Mouse (Mus musculus): ENCODE measurements at regions not wholly inside any gene's neighbourhood (a gene's known extent, or its start where the extent isn't known, plus 50 kb on each side); places are given as distances from the start of the nearest gene placed in this dataset.

GRCm38 (mm10) chr10:111790911-111791310 is 181.6 kb upstream of the Krr1 start:
- Histone ChIP-seq H3K79me2 (ENCODE audit: control insufficient read depth, insufficient read depth, low read length, poor library complexity) (no peaks in the 10 kb centered on the region), H3K4me3 (ENCODE audit: control insufficient read depth in 1 of 2, insufficient read depth in 1 of 2, low read depth in 2 of 2, low read length in 2 of 2) (no peak overlapping the region), H3K4me1 (ENCODE audit: control insufficient read depth in 1 of 2, insufficient read depth in 2 of 2, low read length in 2 of 2) (no peaks in the 10 kb centered on the region), H3K9me3 (replicated peaks; ENCODE audit: insufficient read depth, low read length) (no peaks in the 10 kb centered on the region), H3K27me3 (ENCODE audit: control insufficient read depth in 1 of 2, insufficient read depth in 2 of 2, low read length in 2 of 2) (peaks cover 0 to 2% of the 10 kb centered on the region in 2 experiments; a peak in 1 of 4 replicates), H3K9ac (ENCODE audit: control insufficient read depth, low read depth, low read length, poor library complexity, severe bottlenecking) (no peak overlapping the region), H3K36me3 (ENCODE audit: control insufficient read depth in 1 of 2, insufficient read depth in 2 of 2, low read length in 2 of 2) (no peaks in the 10 kb centered on the region), H3K27ac (ENCODE audit: control insufficient read depth, low read depth, low read length) (no peak overlapping the region)
- DNase-seq (ENCODE audit: low read depth, low spot score), result no peak
- TF ChIP-seq RAD21 (IDR thresholded peaks at IDR 0.05; ENCODE audit: low read depth, low read length), result no peak
- TF ChIP-seq CTCF (IDR thresholded peaks at IDR 0.05 in 2 of 3, conservative IDR thresholded peaks at IDR 0.05 in 1 of 3; ENCODE audit: control insufficient read depth in 1 of 3, insufficient read depth in 1 of 3, low read depth in 2 of 3, low read length in 3 of 3, poor library complexity in 1 of 3, severe bottlenecking in 1 of 3), result no peak
- no peak for TF ChIP-seq CHD1 (IDR thresholded peaks at IDR 0.05; ENCODE audit: low read depth, low read length)
- no peak for TF ChIP-seq KAT2A (conservative IDR thresholded peaks at IDR 0.05; ENCODE audit: low read depth, low read length)
- TF ChIP-seq MXI1 (IDR thresholded peaks at IDR 0.05; ENCODE audit: low read depth, low read length), result no peak
- no peak for TF ChIP-seq RCOR1 (IDR thresholded peaks at IDR 0.05; ENCODE audit: low read depth, low read length)
- no peak for TF ChIP-seq ZMIZ1 (IDR thresholded peaks at IDR 0.05; ENCODE audit: low read depth, low read length)

GRCm38 (mm10) chr10:111795056-111795455 is 177.4 kb upstream of the Krr1 start:
- no peak overlapping the region for H3K27ac ChIP-seq (ENCODE audit: control insufficient read depth, low read depth, low read length)
- TF ChIP-seq CTCF (IDR thresholded peaks at IDR 0.05 in 2 of 3, conservative IDR thresholded peaks at IDR 0.05 in 1 of 3; ENCODE audit: control insufficient read depth in 1 of 3, insufficient read depth in 1 of 3, low read depth in 2 of 3, low read length in 3 of 3, poor library complexity in 1 of 3, severe bottlenecking in 1 of 3) (no peak), E2F4 (IDR thresholded peaks at IDR 0.05; ENCODE audit: borderline replicate concordance, low read depth, low read length) (no peak), RAD21 (IDR thresholded peaks at IDR 0.05; ENCODE audit: low read depth, low read length) (no peak), POLR2AphosphoS2 (IDR thresholded peaks at IDR 0.05; ENCODE audit: low read length) (no peak), GATA1 (IDR thresholded peaks at IDR 0.05; ENCODE audit: low read depth, low read length) (no peak), TCF12 (IDR thresholded peaks at IDR 0.05; ENCODE audit: low read depth, low read length) (no peak), JUND (IDR thresholded peaks at IDR 0.05; ENCODE audit: low read depth, low read length) (no peak), RCOR1 (IDR thresholded peaks at IDR 0.05; ENCODE audit: low read depth, low read length) (no peak)
- H3K36me3 ChIP-seq (ENCODE audit: control insufficient read depth in 1 of 2, insufficient read depth in 2 of 2, low read length in 2 of 2), result no peaks in the 10 kb centered on the region
- H3K4me1 ChIP-seq (ENCODE audit: control insufficient read depth in 1 of 2, insufficient read depth in 2 of 2, low read length in 2 of 2), result no peaks in the 10 kb centered on the region
- DNase-seq (ENCODE audit: low read depth, low spot score), result no peak
- H3K4me3 ChIP-seq (ENCODE audit: control insufficient read depth in 1 of 2, insufficient read depth in 1 of 2, low read depth in 2 of 2, low read length in 2 of 2), result no peak overlapping the region
- no peaks in the 10 kb centered on the region for H3K9me3 ChIP-seq (replicated peaks; ENCODE audit: insufficient read depth, low read length)
- H3K79me2 ChIP-seq (ENCODE audit: control insufficient read depth, insufficient read depth, low read length, poor library complexity), result no peaks in the 10 kb centered on the region
- H3K27me3 ChIP-seq (ENCODE audit: control insufficient read depth in 1 of 2, insufficient read depth in 2 of 2, low read length in 2 of 2), result peaks cover 0 to 2% of the 10 kb centered on the region in 2 experiments; a peak in 2 of 4 replicates
- no peak overlapping the region for H3K9ac ChIP-seq (ENCODE audit: control insufficient read depth, low read depth, low read length, poor library complexity, severe bottlenecking)

- Histone ChIP-seq H3K9me3 (replicated peaks; ENCODE audit: insufficient read depth, low read length) (no peaks in the 10 kb centered on the region), H3K4me3 (ENCODE audit: control insufficient read depth in 1 of 2, insufficient read depth in 1 of 2, low read depth in 2 of 2, low read length in 2 of 2) (no peak overlapping the region), H3K79me2 (ENCODE audit: control insufficient read depth, insufficient read depth, low read length, poor library complexity) (no peaks in the 10 kb centered on the region), H3K9ac (ENCODE audit: control insufficient read depth, low read depth, low read length, poor library complexity, severe bottlenecking) (no peak overlapping the region), H3K36me3 (ENCODE audit: control insufficient read depth in 1 of 2, insufficient read depth in 2 of 2, low read length in 2 of 2) (no peaks in the 10 kb centered on the region), H3K27me3 (ENCODE audit: control insufficient read depth in 1 of 2, insufficient read depth in 2 of 2, low read length in 2 of 2) (no peaks in the 10 kb centered on the region; a peak in 2 of 4 replicates), H3K27ac (ENCODE audit: control insufficient read depth, low read depth, low read length) (no peak overlapping the region), H3K4me1 (ENCODE audit: control insufficient read depth in 1 of 2, insufficient read depth in 2 of 2, low read length in 2 of 2) (no peaks in the 10 kb centered on the region)
- TF ChIP-seq POLR2AphosphoS2 (IDR thresholded peaks at IDR 0.05; ENCODE audit: low read length), result no peak
- no peak for DNase-seq (ENCODE audit: low read depth, low spot score)
These were observed 176.7 kb upstream of the Krr1 start for GRCm38 (mm10) chr10:111795756-111796155.

Data from MEL (cell line).